Mouse (Mus musculus): ENCODE measurements around the gene Mrgbp. TPM values are rescaled to one million over a fixed set of nuclear protein-coding genes. Genes with fewer than 3 reads are reported as not detected.
A peak's percentile ranks its signal among the peaks of the same experiment; 100 is the strongest.

Mrgbp gene
- polyA plus RNA-seq, 1 experiment from 2014 or later, result 20.7 TPM

DNA sequence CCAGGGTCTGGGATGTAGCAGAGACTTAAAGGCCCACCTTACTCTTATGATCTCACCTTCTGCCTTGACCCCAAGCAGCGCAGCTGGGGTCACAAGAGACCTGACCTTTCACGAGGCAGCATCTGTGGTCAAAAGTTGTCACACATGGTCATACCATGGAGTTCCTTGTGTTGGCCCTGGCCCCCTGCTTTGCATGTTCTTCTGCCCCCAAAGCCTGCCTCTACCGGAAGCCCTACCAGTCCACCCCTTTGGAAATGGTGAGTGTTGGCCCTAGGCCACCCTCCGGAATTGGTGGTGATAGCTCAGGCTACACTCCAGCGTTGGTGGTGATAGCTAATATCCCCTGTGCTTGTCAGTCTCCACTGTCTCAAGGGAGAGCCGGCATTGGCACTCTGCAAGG, 17.8 kb upstream of the Mrgbp start:
- WGBS, result 66% methylated on average over 6 of the region's 6 CpGs
- no peak for ATAC-seq

DNA sequence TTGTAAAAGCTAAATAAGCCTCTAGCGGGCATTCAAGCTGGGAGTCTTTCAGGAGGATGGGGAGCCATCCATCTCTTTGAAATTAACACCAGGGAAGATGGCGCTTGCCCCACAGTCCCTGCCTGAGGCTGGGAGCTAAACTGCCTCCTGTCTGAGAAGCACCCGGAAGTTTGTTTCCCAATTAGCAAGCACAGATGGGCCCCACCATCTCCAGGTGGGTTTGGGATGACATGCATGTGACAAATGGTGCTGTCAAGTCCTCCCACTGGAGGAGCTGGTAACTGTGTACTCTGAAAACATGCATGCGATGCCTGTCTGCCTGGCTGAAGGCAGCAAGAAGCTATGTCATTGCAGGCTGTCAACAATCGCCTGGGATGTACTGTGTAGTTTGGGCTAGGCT, 17.3 kb upstream of the Mrgbp start:
- Histone ChIP-seq H3K27ac (no peak overlapping the region), H3K4me1 (replicated peaks) (no peaks in the 10 kb centered on the region), H3K4me3 (replicated peaks) (no peak overlapping the region), H3K9me3 (no peaks in the 10 kb centered on the region), H3K4me2 (replicated peaks) (no peak overlapping the region), H3K27me3 (replicated peaks) (peaks cover 10% of the 10 kb centered on the region), H3K9ac (no peak overlapping the region), H3K36me3 (no peaks in the 10 kb centered on the region)
- no peak for ATAC-seq
- 48% methylated on average over 5 of the region's 5 CpGs for WGBS

More for the DNA sequence above, 17.8 kb upstream of the Mrgbp start:
- H3K9me3 ChIP-seq, result no peaks in the 10 kb centered on the region
- no peak overlapping the region for H3K4me3 ChIP-seq (replicated peaks)
- H3K4me2 ChIP-seq (replicated peaks), result no peak overlapping the region
- H3K27me3 ChIP-seq (replicated peaks), result peaks cover 10% of the 10 kb centered on the region
- no peaks in the 10 kb centered on the region for H3K36me3 ChIP-seq
- no peaks in the 10 kb centered on the region for H3K4me1 ChIP-seq (replicated peaks)
- H3K9ac ChIP-seq, result no peak overlapping the region
- H3K27ac ChIP-seq, result no peak overlapping the region

DNA sequence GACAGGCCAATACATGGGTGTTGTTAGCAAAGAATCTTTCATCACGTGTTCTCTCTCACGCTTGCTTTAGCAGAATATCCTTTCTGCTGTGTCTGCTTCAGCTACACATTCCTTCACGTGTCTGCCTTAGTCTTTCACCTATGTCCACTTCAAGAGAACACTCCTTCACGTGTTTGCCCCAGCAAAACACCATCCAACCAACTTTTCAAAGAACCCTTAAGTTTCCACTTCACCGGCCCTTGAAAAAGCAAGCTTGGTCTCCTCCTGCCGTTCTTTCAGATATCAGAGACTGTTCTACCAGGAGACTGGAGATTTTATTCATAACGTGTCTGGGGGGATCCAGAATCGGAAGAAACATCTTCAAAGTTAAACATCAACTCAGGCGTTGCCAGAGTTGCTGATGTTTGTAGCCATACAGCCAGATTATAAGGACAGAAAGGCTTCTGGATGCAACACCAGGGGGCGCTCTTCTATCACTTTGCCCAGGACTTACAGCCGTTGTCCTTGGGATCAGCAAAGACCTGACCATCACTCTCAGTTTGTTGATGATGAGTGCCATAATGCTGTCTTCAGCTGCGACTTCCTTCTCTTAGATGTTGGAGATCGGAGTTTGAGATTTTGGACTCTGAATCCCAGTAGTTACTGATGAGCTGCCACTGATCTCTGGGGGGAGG, 14.7 kb upstream of the Mrgbp start:
- Histone ChIP-seq H3K9ac (no peak overlapping the region), H3K27me3 (replicated peaks) (peaks cover 22% of the 10 kb centered on the region), H3K9me3 (no peaks in the 10 kb centered on the region), H3K4me2 (replicated peaks) (no peak overlapping the region), H3K27ac (no peak overlapping the region), H3K4me1 (replicated peaks) (peaks cover 6% of the 10 kb centered on the region; the same call in 1 of the 2 replicates), H3K4me3 (replicated peaks) (no peak overlapping the region), H3K36me3 (no peaks in the 10 kb centered on the region)
- 40% methylated on average over 13 of the region's 13 CpGs for WGBS
- no peak for ATAC-seq

DNA sequence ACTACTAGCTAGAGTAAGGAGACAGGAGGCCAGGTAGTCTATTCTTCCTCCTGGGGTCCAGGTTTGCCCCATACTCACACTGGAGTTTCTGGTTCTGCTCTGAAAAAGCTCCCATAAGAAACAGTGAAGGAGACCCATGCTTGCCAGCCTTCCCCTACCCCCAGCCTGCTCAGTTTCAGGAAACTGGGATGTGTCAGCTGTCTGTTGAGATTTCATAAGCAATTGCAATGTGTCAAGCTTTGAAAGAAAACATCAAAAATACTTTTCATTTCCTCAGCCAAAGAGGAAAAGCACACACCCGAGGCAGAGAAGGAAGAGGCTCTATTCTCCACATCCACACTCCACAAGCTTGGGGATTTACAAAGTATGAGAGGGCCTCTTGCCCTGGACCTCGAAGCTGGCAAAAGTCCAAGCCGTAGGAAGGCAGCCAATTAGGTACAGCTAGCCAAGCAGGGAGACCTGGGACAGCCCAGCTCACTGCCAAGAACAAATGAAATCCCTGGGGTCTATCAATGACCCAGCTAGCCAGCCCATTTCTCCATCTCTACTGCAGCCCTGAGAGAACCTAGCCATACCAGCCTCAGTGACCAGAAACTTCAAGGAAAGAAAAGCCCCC, 12.0 kb upstream of the Mrgbp start:
- ATAC-seq, result peak; percentile 67
- WGBS, result 22% methylated on average over 3 of the region's 3 CpGs
- H3K27me3 ChIP-seq (replicated peaks), result peaks cover 16% of the 10 kb centered on the region

DNA sequence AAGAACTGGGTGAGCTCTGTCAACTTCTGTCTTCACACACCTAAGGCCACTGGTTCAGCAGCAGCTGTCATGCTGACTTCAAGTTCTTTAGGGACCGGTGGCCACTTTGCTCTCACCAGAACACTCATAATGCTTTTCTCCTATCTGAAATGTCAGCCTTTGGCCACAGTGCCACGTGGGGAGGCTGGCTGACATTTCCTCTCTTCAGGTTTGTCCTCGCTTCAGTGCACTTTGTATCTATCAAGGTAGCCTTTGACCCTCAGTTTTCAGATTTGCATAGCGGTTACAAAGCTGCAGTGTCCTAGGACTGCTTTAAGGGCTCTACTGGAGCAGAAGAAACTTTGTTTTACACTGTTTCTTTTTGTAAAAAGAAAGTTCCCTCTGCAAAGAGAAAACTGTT, 4.6 kb upstream of the Mrgbp start:
- Histone ChIP-seq H3K4me1 (replicated peaks) (no peaks in the 10 kb centered on the region), H3K4me2 (replicated peaks) (no peak overlapping the region), H3K4me3 (replicated peaks) (no peak overlapping the region), H3K27ac (no peak overlapping the region), H3K36me3 (no peaks in the 10 kb centered on the region), H3K9me3 (no peaks in the 10 kb centered on the region), H3K27me3 (replicated peaks) (peaks cover 18% of the 10 kb centered on the region), H3K9ac (no peak overlapping the region)
- ATAC-seq, result no peak
- 64% methylated on average over 4 of the region's 4 CpGs for WGBS

More for the DNA sequence above, 12.0 kb upstream of the Mrgbp start:
- Histone ChIP-seq H3K4me1 (replicated peaks) (peaks cover 6% of the 10 kb centered on the region; the same call in 1 of the 2 replicates), H3K4me3 (replicated peaks) (no peak overlapping the region), H3K9ac (no peak overlapping the region), H3K4me2 (replicated peaks) (no peak overlapping the region), H3K9me3 (no peaks in the 10 kb centered on the region), H3K36me3 (no peaks in the 10 kb centered on the region), H3K27ac (no peak overlapping the region)

DNA sequence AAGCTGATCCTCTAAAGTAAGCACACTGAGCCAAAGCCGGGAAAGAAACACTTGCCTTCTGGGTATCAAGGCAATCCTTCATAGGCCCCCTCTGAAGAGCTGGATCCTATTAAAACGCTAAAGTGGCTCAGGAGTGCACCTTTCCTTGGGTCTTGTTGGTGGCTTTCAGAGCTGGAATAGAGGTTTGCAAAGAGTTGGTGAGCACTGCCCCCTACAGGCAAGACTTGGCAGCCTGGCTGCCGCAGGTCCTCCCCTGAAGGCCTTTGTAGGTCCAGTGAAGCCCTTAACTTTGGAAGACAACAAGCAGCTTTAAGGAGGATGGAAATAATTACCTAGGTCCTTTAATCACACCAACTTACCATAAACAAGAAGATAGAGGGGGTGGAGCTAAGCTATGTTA, 2.4 kb upstream of the Mrgbp start:
- H3K9me3 ChIP-seq, result no peaks in the 10 kb centered on the region
- no peak overlapping the region for H3K27ac ChIP-seq
- H3K36me3 ChIP-seq, result no peaks in the 10 kb centered on the region
- peaks cover 6% of the 10 kb centered on the region for H3K4me1 ChIP-seq (replicated peaks)
- ATAC-seq, result no peak
- no peak overlapping the region for H3K4me2 ChIP-seq (replicated peaks)
- H3K9ac ChIP-seq, result no peak overlapping the region
- WGBS, result 6% methylated on average over 3 of the region's 3 CpGs
- peaks cover 18% of the 10 kb centered on the region for H3K27me3 ChIP-seq (replicated peaks)
- H3K4me3 ChIP-seq (replicated peaks), result no peak overlapping the region

DNA sequence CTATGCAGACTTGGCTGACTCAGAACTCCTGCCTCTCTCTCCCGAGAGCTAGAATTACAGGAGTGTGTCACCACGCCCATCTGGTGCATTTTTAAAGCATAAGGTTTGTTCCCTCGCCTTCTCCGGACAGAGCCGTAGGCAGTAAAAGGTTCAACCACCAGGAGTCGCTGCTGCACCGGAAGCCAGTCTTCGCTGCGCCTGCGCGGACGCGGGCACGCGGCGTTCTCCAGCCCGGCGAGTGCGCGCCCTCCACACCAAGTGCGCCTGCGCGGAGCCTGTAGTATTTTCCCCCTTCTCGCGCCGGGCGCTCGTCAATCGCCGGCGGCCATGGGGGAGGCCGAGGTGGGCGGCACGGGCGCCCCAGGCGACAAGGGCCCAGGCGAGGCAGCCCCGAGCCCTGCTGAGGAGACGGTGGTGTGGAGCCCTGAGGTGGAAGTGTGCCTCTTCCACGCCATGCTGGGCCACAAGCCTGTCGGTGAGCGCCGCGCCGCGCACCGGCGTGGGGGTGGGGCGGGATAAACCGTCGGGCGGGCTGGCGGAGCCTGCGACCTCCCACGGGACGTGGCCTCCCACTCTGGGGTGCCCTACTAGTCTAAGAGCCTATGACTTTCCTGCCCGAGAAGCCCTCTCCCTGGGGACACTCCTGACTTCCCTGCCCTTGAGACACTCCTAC, 1.5 kb downstream of the Mrgbp start:
- no peaks in the 10 kb centered on the region for H3K9me3 ChIP-seq
- H3K4me3 ChIP-seq (replicated peaks), result peak overlapping the region; percentile 90
- peak overlapping the region; percentile 99 for H3K9ac ChIP-seq
- peak overlapping the region; percentile 75 for H3K4me2 ChIP-seq (replicated peaks)
- H3K27me3 ChIP-seq (replicated peaks), result peaks cover 9% of the 10 kb centered on the region
- peaks cover 20% of the 10 kb centered on the region for H3K36me3 ChIP-seq
- H3K4me1 ChIP-seq (replicated peaks), result peaks cover 11% of the 10 kb centered on the region
- ATAC-seq, result peak; percentile 90
- 0 out of 2 replicates have a peak overlapping the region, but pooled peaks have one; percentile 60 for H3K27ac ChIP-seq
- under 1% methylated on average over 57 of the region's 57 CpGs for WGBS

DNA sequence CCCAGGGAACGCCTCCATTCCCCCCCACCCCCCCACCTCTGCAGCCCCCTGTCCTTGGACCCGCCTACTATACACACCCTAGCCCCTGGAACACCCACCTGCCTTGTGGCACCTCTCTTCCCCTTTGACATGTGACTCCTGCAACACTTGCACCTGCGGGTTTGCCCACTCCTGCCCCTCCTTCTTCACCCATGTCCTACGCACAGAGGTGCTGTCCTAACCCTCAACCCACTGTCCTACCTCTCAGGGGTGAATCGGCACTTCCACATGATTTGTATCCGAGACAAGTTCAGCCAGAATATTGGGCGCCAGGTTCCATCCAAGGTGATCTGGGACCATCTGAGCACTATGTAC, 2.0 kb downstream of the Mrgbp start:
- H3K27me3 ChIP-seq (replicated peaks), result peaks cover 4% of the 10 kb centered on the region; the same call in 1 of the 2 replicates
- peaks cover 11% of the 10 kb centered on the region for H3K4me1 ChIP-seq (replicated peaks)
- no peak for ATAC-seq
- H3K4me2 ChIP-seq (replicated peaks), result peak overlapping the region; percentile 75
- peak overlapping the region; percentile 90 for H3K4me3 ChIP-seq (replicated peaks)
- no peak overlapping the region for H3K27ac ChIP-seq
- 20% methylated on average over 7 of the region's 7 CpGs for WGBS
- H3K36me3 ChIP-seq, result peaks cover 20% of the 10 kb centered on the region
- peak overlapping the region; percentile 99 for H3K9ac ChIP-seq
- no peaks in the 10 kb centered on the region for H3K9me3 ChIP-seq

DNA sequence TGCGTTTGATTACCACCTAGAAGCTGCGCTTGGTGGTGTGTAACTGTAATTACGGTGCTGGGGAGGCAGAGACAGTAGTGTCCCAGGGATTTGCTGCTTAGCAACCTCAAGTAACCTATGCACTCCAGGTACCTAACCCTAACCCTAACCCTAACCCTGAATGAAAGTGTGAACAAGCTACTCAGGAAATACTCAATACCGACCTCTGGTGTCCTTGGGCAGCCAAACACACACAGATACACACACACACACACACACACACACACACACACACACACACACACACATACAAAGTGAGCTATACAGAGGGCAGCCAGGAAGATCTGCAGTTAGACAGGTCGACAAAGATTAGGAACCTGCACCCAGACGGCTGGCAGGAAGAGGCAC, 7.6 kb downstream of the Mrgbp start:
- H3K27me3 ChIP-seq (replicated peaks), result no peaks in the 10 kb centered on the region
- 47% methylated on average over 6 of the region's 6 CpGs for WGBS
- H3K36me3 ChIP-seq, result peaks cover 35% of the 10 kb centered on the region
- H3K4me1 ChIP-seq (replicated peaks), result peaks cover 10% of the 10 kb centered on the region
- H3K4me3 ChIP-seq (replicated peaks), result peak overlapping the region; percentile 62
- peak overlapping the region; percentile 74; the same call in 1 of the 2 replicates for H3K9ac ChIP-seq
- H3K9me3 ChIP-seq, result no peaks in the 10 kb centered on the region
- peak overlapping the region; percentile 65 for H3K4me2 ChIP-seq (replicated peaks)
- H3K27ac ChIP-seq, result peak overlapping the region; percentile 80
- no peak; the same call in 1 of the 2 replicates for ATAC-seq

DNA sequence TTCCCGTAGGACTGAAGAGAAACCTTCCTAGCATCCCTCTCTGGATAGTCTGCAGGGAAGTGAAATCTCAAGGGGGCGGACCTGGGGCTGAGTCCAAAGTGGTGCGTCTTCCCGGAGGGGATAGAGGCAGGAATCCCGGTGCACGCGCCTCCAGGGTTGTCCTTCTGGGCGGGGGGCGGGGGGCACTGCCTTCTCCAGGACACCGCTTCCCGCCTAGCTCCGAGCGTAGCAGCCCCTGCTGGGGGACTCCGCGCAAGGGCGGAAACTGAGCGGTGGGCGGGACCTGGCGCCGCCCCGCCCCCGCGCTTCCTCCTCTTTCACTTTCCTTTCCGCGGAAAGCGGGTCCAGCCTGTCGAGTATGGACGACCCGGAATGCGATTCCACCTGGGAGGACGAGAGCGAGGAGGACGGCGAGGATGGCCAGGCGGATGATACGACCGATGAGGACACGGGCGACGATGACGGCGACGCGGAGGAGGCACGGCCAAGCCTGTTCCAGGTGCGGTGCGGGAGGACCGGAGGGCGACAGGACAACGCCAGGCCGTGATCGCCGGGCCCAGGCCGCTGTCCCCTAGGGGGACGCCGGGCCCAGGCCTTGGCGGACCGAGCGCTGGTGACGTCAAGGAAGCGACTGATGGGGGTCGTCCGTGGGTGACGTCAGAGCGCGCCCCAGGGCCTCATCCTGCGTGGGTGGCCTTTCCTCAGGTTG, 8.2 kb downstream of the Mrgbp start, which contains the start of gene Ogfr:
Gene Ogfr, plus strand, starts transcription at position 123 of the 709 bp plus-strand sequence.
- under 1% methylated on average over 67 of the region's 67 CpGs for WGBS
- Histone ChIP-seq H3K27me3 (replicated peaks) (no peaks in the 10 kb centered on the region), H3K36me3 (peaks cover 35% of the 10 kb centered on the region), H3K4me3 (replicated peaks) (peak within 1 kb of the TSS; percentile 62), H3K27ac (peak within 1 kb of the TSS; percentile 80), H3K4me2 (replicated peaks) (peak within 1 kb of the TSS; percentile 65), H3K9me3 (no peaks in the 10 kb centered on the region), H3K4me1 (replicated peaks) (peaks cover 5% of the 10 kb centered on the region; the same call in 1 of the 2 replicates), H3K9ac (peak within 1 kb of the TSS; percentile 74)
- peak; percentile 95 for ATAC-seq

DNA sequence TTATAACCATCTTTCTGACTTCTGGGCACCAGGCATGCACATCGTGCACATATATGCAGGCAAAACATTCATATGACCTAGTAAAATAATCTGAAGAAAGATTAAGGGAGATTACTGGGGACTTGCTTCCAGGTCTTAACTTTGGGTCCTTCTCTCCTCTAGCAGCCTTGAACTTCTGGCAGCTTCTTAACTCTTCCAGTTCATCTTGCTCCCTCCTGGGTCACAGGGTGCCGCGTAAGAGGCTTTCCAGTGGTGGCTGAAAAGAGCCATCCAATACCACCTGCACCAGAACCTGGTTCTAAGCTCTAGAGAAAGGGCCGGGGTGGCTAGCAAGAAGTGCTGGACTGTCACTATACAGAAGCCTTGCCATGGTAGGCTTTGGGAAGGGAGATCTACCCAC, 16.4 kb downstream of the Mrgbp start, which contains the start of gene Col9a3:
Gene Col9a3, plus strand, starts transcription at position 301 of the 400 bp plus-strand sequence.
- no peak for ATAC-seq
- Histone ChIP-seq H3K4me1 (replicated peaks) (peaks cover 7% of the 10 kb centered on the region; the same call in 1 of the 2 replicates), H3K27me3 (replicated peaks) (peaks cover 29% of the 10 kb centered on the region), H3K9me3 (no peaks in the 10 kb centered on the region), H3K36me3 (peaks cover 15% of the 10 kb centered on the region), H3K4me3 (replicated peaks) (peak within 1 kb of the TSS; percentile 14; the same call in 1 of the 2 replicates), H3K4me2 (replicated peaks) (peak within 1 kb of the TSS; percentile 51), H3K27ac (no peak within 1 kb of the TSS), H3K9ac (peak within 1 kb of the TSS; percentile 10; the same call in 1 of the 2 replicates)
- WGBS, result 45% methylated on average over 4 of the region's 4 CpGs

All from intestine, embryonic 15.5 days (tissue).